Mouse (Mus musculus): Measurements from ENCODE around the gene Syt1. TPM values are rescaled to one million over a fixed set of nuclear protein-coding genes. Genes with fewer than 3 reads are reported as not detected.

The Syt1 gene
- polyA plus RNA-seq, 1 experiment from 2014 or later = 0.96 TPM

GRCm38 (mm10) chr10:108822273-108822672 lies 188.5 kb downstream of the Syt1 start:
- WGBS = 83% methylated on average over 6 of the region's 6 CpGs
- no peak overlapping the region for H3K4me3 ChIP-seq
- H3K4me2 ChIP-seq = no peak overlapping the region
- H3K27me3 ChIP-seq = no peaks in the 10 kb centered on the region
- H3K9ac ChIP-seq = no peak overlapping the region
- ATAC-seq (ENCODE audit: borderline replicate concordance, extremely low read depth, low FRiP score, low TSS enrichment) = no peak
- no peaks in the 10 kb centered on the region for H3K36me3 ChIP-seq
- no peaks in the 10 kb centered on the region for H3K9me3 ChIP-seq
- no peaks in the 10 kb centered on the region for H3K4me1 ChIP-seq
- no peak overlapping the region for H3K27ac ChIP-seq

- Histone ChIP-seq H3K36me3 (no peaks in the 10 kb centered on the region), H3K4me2 (no peak overlapping the region), H3K27me3 (no peaks in the 10 kb centered on the region), H3K4me3 (no peak overlapping the region), H3K9me3 (no peaks in the 10 kb centered on the region), H3K9ac (no peak overlapping the region), H3K27ac (no peak overlapping the region), H3K4me1 (no peaks in the 10 kb centered on the region)
- 78% methylated on average over 6 of the region's 6 CpGs for WGBS
- ATAC-seq (ENCODE audit: borderline replicate concordance, extremely low read depth, low FRiP score, low TSS enrichment) = no peak
Measured at GRCm38 (mm10) chr10:108815339-108815738, 195.4 kb downstream of the Syt1 start.

GRCm38 (mm10) chr10:108804380-108804779 lies 206.4 kb downstream of the Syt1 start:
- Histone ChIP-seq H3K4me3 (no peak overlapping the region), H3K36me3 (no peaks in the 10 kb centered on the region), H3K27me3 (no peaks in the 10 kb centered on the region), H3K9me3 (no peaks in the 10 kb centered on the region), H3K27ac (no peak overlapping the region), H3K4me2 (no peak overlapping the region), H3K4me1 (no peaks in the 10 kb centered on the region), H3K9ac (no peak overlapping the region)
- 43% methylated on average over 1 of the region's 1 CpGs for WGBS
- ATAC-seq (ENCODE audit: borderline replicate concordance, extremely low read depth, low FRiP score, low TSS enrichment) = no peak; the same call in 1 of the 2 replicates

GRCm38 (mm10) chr10:108800776-108801175 lies 210.0 kb downstream of the Syt1 start:
- 86% methylated on average over 7 of the region's 7 CpGs for WGBS
- H3K27me3 ChIP-seq = no peaks in the 10 kb centered on the region
- no peaks in the 10 kb centered on the region for H3K36me3 ChIP-seq
- no peak for ATAC-seq (ENCODE audit: borderline replicate concordance, extremely low read depth, low FRiP score, low TSS enrichment)
- no peak overlapping the region for H3K27ac ChIP-seq
- no peak overlapping the region for H3K4me2 ChIP-seq
- no peaks in the 10 kb centered on the region for H3K4me1 ChIP-seq
- no peaks in the 10 kb centered on the region for H3K9me3 ChIP-seq
- H3K9ac ChIP-seq = no peak overlapping the region
- H3K4me3 ChIP-seq = no peak overlapping the region

GRCm38 (mm10) chr10:108798826-108799225 lies 212.0 kb downstream of the Syt1 start:
- no peak for ATAC-seq (ENCODE audit: borderline replicate concordance, extremely low read depth, low FRiP score, low TSS enrichment)
- 72% methylated on average over 4 of the region's 4 CpGs for WGBS
- H3K27ac ChIP-seq = no peak overlapping the region
- H3K4me3 ChIP-seq = no peak overlapping the region
- H3K9me3 ChIP-seq = no peaks in the 10 kb centered on the region
- no peaks in the 10 kb centered on the region for H3K4me1 ChIP-seq
- H3K36me3 ChIP-seq = no peaks in the 10 kb centered on the region
- no peak overlapping the region for H3K9ac ChIP-seq
- no peaks in the 10 kb centered on the region for H3K27me3 ChIP-seq
- H3K4me2 ChIP-seq = no peak overlapping the region

GRCm38 (mm10) chr10:108782817-108783216 lies 228.0 kb downstream of the Syt1 start:
- 80% methylated on average over 5 of the region's 5 CpGs for WGBS
- H3K27ac ChIP-seq = no peak overlapping the region
- H3K9me3 ChIP-seq = no peaks in the 10 kb centered on the region
- no peak overlapping the region for H3K4me3 ChIP-seq
- no peaks in the 10 kb centered on the region for H3K4me1 ChIP-seq
- no peak overlapping the region for H3K9ac ChIP-seq
- no peaks in the 10 kb centered on the region for H3K36me3 ChIP-seq
- no peak overlapping the region for H3K4me2 ChIP-seq
- ATAC-seq (ENCODE audit: borderline replicate concordance, extremely low read depth, low FRiP score, low TSS enrichment) = no peak
- no peaks in the 10 kb centered on the region for H3K27me3 ChIP-seq

GRCm38 (mm10) chr10:108780614-108781013 lies 230.2 kb downstream of the Syt1 start:
- Histone ChIP-seq H3K9ac (no peak overlapping the region), H3K4me1 (no peaks in the 10 kb centered on the region), H3K36me3 (no peaks in the 10 kb centered on the region), H3K4me2 (no peak overlapping the region), H3K4me3 (no peak overlapping the region), H3K9me3 (no peaks in the 10 kb centered on the region), H3K27me3 (no peaks in the 10 kb centered on the region), H3K27ac (no peak overlapping the region)
- 75% methylated on average over 3 of the region's 3 CpGs for WGBS
- no peak for ATAC-seq (ENCODE audit: borderline replicate concordance, extremely low read depth, low FRiP score, low TSS enrichment)

- no peak overlapping the region for H3K4me3 ChIP-seq
- ATAC-seq (ENCODE audit: borderline replicate concordance, extremely low read depth, low FRiP score, low TSS enrichment) = no peak
- H3K27me3 ChIP-seq = no peaks in the 10 kb centered on the region
- H3K4me1 ChIP-seq = no peaks in the 10 kb centered on the region
- WGBS = 55% methylated on average over 8 of the region's 8 CpGs
- H3K4me2 ChIP-seq = no peak overlapping the region
- no peaks in the 10 kb centered on the region for H3K36me3 ChIP-seq
- H3K9ac ChIP-seq = no peak overlapping the region
- H3K9me3 ChIP-seq = no peaks in the 10 kb centered on the region
- no peak overlapping the region for H3K27ac ChIP-seq
Measured at GRCm38 (mm10) chr10:108776735-108777134, 234.0 kb downstream of the Syt1 start.

GRCm38 (mm10) chr10:108771081-108771480 lies 239.7 kb downstream of the Syt1 start:
- no peak for ATAC-seq (ENCODE audit: borderline replicate concordance, extremely low read depth, low FRiP score, low TSS enrichment)
- WGBS = 71% methylated on average over 6 of the region's 6 CpGs
- no peak overlapping the region for H3K27ac ChIP-seq
- no peak overlapping the region for H3K9ac ChIP-seq
- H3K4me2 ChIP-seq = no peak overlapping the region
- no peaks in the 10 kb centered on the region for H3K27me3 ChIP-seq
- H3K4me1 ChIP-seq = no peaks in the 10 kb centered on the region
- no peak overlapping the region for H3K4me3 ChIP-seq
- no peaks in the 10 kb centered on the region for H3K9me3 ChIP-seq
- no peaks in the 10 kb centered on the region for H3K36me3 ChIP-seq

- no peak overlapping the region for H3K9ac ChIP-seq
- no peak overlapping the region for H3K27ac ChIP-seq
- ATAC-seq (ENCODE audit: borderline replicate concordance, extremely low read depth, low FRiP score, low TSS enrichment) = no peak
- no peaks in the 10 kb centered on the region for H3K4me1 ChIP-seq
- no peaks in the 10 kb centered on the region for H3K36me3 ChIP-seq
- no peak overlapping the region for H3K4me3 ChIP-seq
- no peaks in the 10 kb centered on the region for H3K9me3 ChIP-seq
- H3K4me2 ChIP-seq = no peak overlapping the region
- H3K27me3 ChIP-seq = no peaks in the 10 kb centered on the region
Measured at GRCm38 (mm10) chr10:108765564-108765963, 245.2 kb downstream of the Syt1 start.

- H3K4me1 ChIP-seq = no peaks in the 10 kb centered on the region
- no peaks in the 10 kb centered on the region for H3K9me3 ChIP-seq
- H3K9ac ChIP-seq = no peak overlapping the region
- H3K4me3 ChIP-seq = no peak overlapping the region
- H3K4me2 ChIP-seq = no peak overlapping the region
- H3K27ac ChIP-seq = no peak overlapping the region
- no peak for ATAC-seq (ENCODE audit: borderline replicate concordance, extremely low read depth, low FRiP score, low TSS enrichment)
- 84% methylated on average over 6 of the region's 6 CpGs for WGBS
- H3K36me3 ChIP-seq = no peaks in the 10 kb centered on the region
- no peaks in the 10 kb centered on the region for H3K27me3 ChIP-seq
Measured at GRCm38 (mm10) chr10:108763722-108764121, 247.1 kb downstream of the Syt1 start.

- Histone ChIP-seq H3K4me3 (no peak overlapping the region), H3K36me3 (no peaks in the 10 kb centered on the region), H3K9me3 (no peaks in the 10 kb centered on the region), H3K9ac (no peak overlapping the region), H3K27ac (no peak overlapping the region), H3K4me1 (no peaks in the 10 kb centered on the region), H3K4me2 (no peak overlapping the region), H3K27me3 (no peaks in the 10 kb centered on the region)
- 91% methylated on average over 2 of the region's 2 CpGs for WGBS
- no peak for ATAC-seq (ENCODE audit: borderline replicate concordance, extremely low read depth, low FRiP score, low TSS enrichment)
Measured at GRCm38 (mm10) chr10:108753304-108753703, 257.5 kb downstream of the Syt1 start.

GRCm38 (mm10) chr10:108743759-108744158 lies 267.0 kb downstream of the Syt1 start:
- Histone ChIP-seq H3K27me3 (no peaks in the 10 kb centered on the region), H3K9me3 (no peaks in the 10 kb centered on the region), H3K4me2 (no peak overlapping the region), H3K27ac (no peak overlapping the region), H3K36me3 (no peaks in the 10 kb centered on the region), H3K9ac (no peak overlapping the region), H3K4me3 (no peak overlapping the region), H3K4me1 (no peaks in the 10 kb centered on the region)
- 78% methylated on average over 2 of the region's 2 CpGs for WGBS
- ATAC-seq (ENCODE audit: borderline replicate concordance, extremely low read depth, low FRiP score, low TSS enrichment) = no peak

Measured in lung, embryonic 15.5 days (tissue).